Mouse (Mus musculus): ENCODE results near the gene Plcb1. TPM values are rescaled to one million over a fixed set of nuclear protein-coding genes. Genes with fewer than 3 reads are reported as not detected.

Gene Plcb1
- polyA plus RNA-seq, 1 experiment from 2014 or later, result 10.9 TPM

DNA sequence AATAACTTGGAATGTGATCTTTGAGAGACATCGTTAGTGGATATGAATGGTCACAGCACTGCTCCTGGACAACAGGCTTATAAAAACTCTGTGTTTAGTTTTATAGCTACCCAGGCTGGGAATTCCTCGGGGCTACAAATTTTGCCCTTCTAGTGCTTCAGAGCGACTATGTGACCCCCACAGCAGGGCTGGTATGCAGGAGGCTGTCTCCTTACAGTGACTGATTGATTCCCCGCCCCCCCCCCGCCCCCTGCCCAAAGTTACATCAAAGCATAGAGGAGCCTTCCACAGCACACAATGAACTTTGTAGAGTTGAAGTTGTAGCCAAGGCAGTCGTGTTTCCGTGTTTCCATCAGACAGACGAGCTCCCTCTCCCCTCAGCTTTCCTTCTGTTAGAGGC is 354.7 kb downstream of the Plcb1 start:
- Histone ChIP-seq H3K4me1 (replicated peaks) (no peaks in the 10 kb centered on the region), H3K4me2 (replicated peaks) (no peak overlapping the region), H3K9ac (no peak overlapping the region), H3K27ac (no peak overlapping the region), H3K9me3 (no peaks in the 10 kb centered on the region), H3K36me3 (no peaks in the 10 kb centered on the region), H3K4me3 (replicated peaks) (no peak overlapping the region), H3K27me3 (replicated peaks) (no peaks in the 10 kb centered on the region)
- no peak for ATAC-seq
- WGBS, result 8% methylated on average over 8 of the region's 8 CpGs

DNA sequence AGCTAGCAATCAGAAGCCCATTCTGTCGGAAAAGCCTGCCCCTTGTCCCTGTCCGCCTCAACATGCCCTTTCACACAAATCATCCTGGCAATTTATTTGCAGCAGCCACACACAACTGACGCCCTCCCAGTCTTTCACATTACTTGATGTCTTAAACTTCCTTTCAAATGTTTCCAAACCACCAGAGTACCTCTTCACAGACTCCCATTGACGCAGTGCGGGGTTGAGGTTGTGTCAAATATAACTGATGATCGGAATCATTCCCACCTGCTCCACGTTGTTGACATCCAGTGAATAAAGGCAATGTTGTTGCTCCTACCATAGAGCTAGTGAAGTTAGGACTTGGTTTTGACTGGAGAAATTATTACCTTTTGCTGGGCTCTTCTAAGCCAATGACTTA is 366.4 kb downstream of the Plcb1 start:
- Histone ChIP-seq H3K4me2 (replicated peaks) (no peak overlapping the region), H3K4me1 (replicated peaks) (no peaks in the 10 kb centered on the region), H3K27ac (no peak overlapping the region), H3K27me3 (replicated peaks) (no peaks in the 10 kb centered on the region), H3K9ac (no peak overlapping the region), H3K9me3 (no peaks in the 10 kb centered on the region), H3K4me3 (replicated peaks) (no peak overlapping the region), H3K36me3 (no peaks in the 10 kb centered on the region)
- ATAC-seq, result no peak
- 61% methylated on average over 7 of the region's 7 CpGs for WGBS

DNA sequence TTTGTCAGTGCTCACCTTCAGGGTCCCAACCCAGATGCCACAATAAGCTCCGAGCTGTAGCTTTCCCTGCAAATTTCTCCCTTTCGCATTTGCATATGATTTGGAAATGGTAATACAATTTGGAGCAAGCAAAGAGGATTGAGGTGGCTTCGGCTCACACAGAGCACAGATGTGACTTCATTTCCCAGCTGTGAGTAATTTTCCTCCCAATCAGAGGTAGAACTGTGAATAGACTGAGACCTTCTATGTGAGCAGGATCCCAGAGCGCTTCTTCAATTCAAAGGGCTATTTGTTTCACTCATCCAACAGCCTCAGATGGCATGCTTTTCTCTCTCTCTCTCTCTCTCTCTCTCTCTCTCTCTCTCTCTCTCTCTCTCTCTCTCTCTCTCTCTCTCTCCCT is 367.4 kb downstream of the Plcb1 start:
- no peaks in the 10 kb centered on the region for H3K4me1 ChIP-seq (replicated peaks)
- H3K27me3 ChIP-seq (replicated peaks), result no peaks in the 10 kb centered on the region
- no peak overlapping the region for H3K27ac ChIP-seq
- H3K9me3 ChIP-seq, result no peaks in the 10 kb centered on the region
- ATAC-seq, result no peak
- WGBS, result 81% methylated on average over 4 of the region's 4 CpGs
- H3K4me3 ChIP-seq (replicated peaks), result no peak overlapping the region
- H3K4me2 ChIP-seq (replicated peaks), result no peak overlapping the region
- H3K9ac ChIP-seq, result no peak overlapping the region
- H3K36me3 ChIP-seq, result no peaks in the 10 kb centered on the region

DNA sequence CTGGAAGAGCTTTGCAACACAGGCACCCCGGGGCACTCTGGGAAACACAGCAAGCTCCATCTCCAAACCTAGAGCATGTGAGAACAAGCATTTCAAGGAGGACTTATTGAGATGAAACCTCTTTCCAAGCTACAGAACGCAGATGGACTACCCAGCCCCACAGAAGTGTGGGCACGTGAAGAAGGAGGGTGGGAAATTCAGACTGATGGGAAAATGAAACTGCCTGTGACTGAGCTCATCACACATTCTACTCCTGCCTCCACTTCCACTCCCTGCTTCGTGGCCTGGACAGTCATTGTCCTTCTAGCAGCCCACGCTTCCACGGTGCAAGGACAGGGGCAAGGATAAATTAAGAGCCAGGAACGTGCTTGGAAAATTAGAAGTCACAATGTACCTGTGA is 370.2 kb downstream of the Plcb1 start:
- no peak for ATAC-seq
- H3K4me1 ChIP-seq (replicated peaks), result no peaks in the 10 kb centered on the region
- 87% methylated on average over 7 of the region's 7 CpGs for WGBS
- no peak overlapping the region for H3K4me2 ChIP-seq (replicated peaks)
- H3K27me3 ChIP-seq (replicated peaks), result no peaks in the 10 kb centered on the region
- no peaks in the 10 kb centered on the region for H3K9me3 ChIP-seq
- H3K27ac ChIP-seq, result no peak overlapping the region
- no peaks in the 10 kb centered on the region for H3K36me3 ChIP-seq
- H3K9ac ChIP-seq, result no peak overlapping the region
- no peak overlapping the region for H3K4me3 ChIP-seq (replicated peaks)

DNA sequence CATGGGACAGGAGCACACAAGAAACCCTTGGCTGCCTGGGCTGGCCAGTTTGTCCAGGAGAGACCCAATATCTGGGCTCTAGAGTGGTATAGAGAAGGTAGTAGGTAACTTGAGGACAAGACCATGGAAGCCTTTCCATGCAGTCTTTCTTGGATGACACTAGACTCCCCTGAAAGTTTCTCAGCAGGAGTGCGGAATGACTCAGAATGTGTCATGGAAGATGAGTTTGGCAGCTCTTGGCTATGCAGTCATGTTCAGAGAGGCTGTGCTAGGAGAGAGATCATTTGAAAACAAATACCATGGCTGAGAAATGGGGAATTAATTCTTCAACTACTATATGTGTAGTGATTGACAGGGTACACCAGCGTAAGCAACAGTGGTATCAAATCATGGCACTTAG is 372.1 kb downstream of the Plcb1 start:
- no peaks in the 10 kb centered on the region for H3K4me1 ChIP-seq (replicated peaks)
- no peak overlapping the region for H3K27ac ChIP-seq
- 97% methylated on average over 2 of the region's 2 CpGs for WGBS
- H3K4me2 ChIP-seq (replicated peaks), result no peak overlapping the region
- H3K27me3 ChIP-seq (replicated peaks), result no peaks in the 10 kb centered on the region
- H3K4me3 ChIP-seq (replicated peaks), result no peak overlapping the region
- H3K36me3 ChIP-seq, result no peaks in the 10 kb centered on the region
- no peaks in the 10 kb centered on the region for H3K9me3 ChIP-seq
- no peak for ATAC-seq
- no peak overlapping the region for H3K9ac ChIP-seq

DNA sequence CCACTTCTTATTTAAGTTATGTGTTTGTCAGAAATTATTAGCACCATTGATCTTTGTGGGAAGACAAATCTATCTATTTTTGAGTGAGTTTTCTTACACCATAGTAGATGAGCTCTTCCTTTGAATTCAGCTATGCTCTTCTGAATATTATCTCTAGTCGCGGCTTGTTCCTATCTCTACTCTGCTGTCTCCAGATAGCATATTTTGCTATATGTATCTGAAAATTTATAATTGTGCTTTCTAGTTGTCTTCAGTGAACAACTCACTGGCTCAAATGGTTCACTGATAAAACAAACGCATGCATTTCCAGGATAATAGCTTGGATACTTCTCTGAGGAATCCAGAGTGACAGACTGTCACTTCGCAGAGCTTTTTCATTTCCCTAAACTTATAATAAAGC is 375.8 kb downstream of the Plcb1 start:
- no peak for ATAC-seq
- H3K9me3 ChIP-seq, result no peaks in the 10 kb centered on the region

DNA sequence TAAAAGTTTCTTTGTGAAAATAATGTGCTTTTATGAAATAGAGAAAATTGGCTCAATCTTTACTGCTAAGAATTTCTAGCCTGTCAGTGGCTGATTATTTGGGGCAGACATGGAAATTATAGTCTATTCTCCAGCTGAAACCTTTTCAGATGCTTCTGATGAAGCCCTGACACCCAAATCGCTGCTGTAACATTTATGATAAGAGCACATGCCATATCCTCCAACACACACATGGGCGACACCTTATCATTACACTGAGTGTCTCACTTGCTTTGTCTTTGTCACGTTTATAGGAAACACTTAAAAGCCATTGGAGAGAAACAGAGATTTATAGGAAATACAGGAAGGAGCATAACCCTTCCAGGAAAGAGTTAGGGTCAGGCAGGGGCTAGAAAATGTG is 379.6 kb downstream of the Plcb1 start:
- H3K4me1 ChIP-seq (replicated peaks), result no peaks in the 10 kb centered on the region
- 70% methylated on average over 3 of the region's 3 CpGs for WGBS
- no peak overlapping the region for H3K27ac ChIP-seq

More for the DNA sequence above, 375.8 kb downstream of the Plcb1 start:
- no peaks in the 10 kb centered on the region for H3K36me3 ChIP-seq
- no peak overlapping the region for H3K4me3 ChIP-seq (replicated peaks)
- H3K27ac ChIP-seq, result no peak overlapping the region
- H3K4me1 ChIP-seq (replicated peaks), result no peaks in the 10 kb centered on the region
- 87% methylated on average over 4 of the region's 4 CpGs for WGBS
- H3K27me3 ChIP-seq (replicated peaks), result no peaks in the 10 kb centered on the region
- H3K4me2 ChIP-seq (replicated peaks), result no peak overlapping the region
- H3K9ac ChIP-seq, result no peak overlapping the region

DNA sequence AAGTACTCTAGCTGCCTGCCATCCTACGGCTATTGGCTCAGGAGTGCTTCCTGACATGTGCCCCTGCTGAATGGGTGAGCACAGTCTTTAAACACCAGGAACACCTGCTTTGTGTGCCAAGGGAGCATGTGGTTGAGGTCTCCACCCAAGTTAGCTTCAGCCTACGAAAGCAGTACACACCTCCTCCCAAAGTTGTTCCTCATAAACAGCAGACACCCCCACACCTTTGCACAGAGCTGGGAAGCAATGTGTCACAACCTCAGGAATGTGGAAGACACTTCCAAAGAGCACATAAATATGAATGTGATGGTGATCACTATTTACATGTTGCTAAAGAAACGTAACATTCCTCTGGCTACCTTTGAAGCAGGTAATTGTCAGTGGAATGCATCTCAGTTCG is 389.7 kb downstream of the Plcb1 start:
- no peak overlapping the region for H3K4me3 ChIP-seq (replicated peaks)
- H3K36me3 ChIP-seq, result no peaks in the 10 kb centered on the region
- H3K27me3 ChIP-seq (replicated peaks), result no peaks in the 10 kb centered on the region
- ATAC-seq, result no peak
- H3K9ac ChIP-seq, result no peak overlapping the region
- 67% methylated on average over 4 of the region's 4 CpGs for WGBS
- no peaks in the 10 kb centered on the region for H3K4me1 ChIP-seq (replicated peaks)
- H3K4me2 ChIP-seq (replicated peaks), result no peak overlapping the region
- no peak overlapping the region for H3K27ac ChIP-seq
- H3K9me3 ChIP-seq, result no peaks in the 10 kb centered on the region

More for the DNA sequence above, 379.6 kb downstream of the Plcb1 start:
- Histone ChIP-seq H3K4me3 (replicated peaks) (no peak overlapping the region), H3K27me3 (replicated peaks) (no peaks in the 10 kb centered on the region), H3K9me3 (no peaks in the 10 kb centered on the region), H3K36me3 (no peaks in the 10 kb centered on the region), H3K9ac (no peak overlapping the region), H3K4me2 (replicated peaks) (no peak overlapping the region)
- ATAC-seq, result no peak

DNA sequence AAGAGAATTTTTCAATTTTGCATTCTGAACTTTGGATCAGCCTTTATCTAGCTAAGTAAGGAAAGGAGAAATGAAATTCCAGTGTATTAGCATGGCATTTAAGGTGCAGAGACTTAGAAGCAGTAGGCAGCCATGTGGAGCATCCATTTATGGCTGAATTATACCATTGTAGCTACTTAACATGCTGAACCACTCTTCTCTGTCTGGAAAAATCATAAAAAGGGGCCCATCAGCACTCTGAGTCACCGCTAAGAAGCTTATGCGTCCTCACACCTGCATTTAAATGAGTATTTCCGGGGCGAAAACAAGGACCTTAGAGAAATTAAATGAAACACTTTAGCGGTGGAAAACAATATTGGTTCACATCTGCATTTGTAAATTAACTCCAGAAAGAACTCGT is 401.8 kb downstream of the Plcb1 start:
- Histone ChIP-seq H3K27ac (no peak overlapping the region), H3K4me2 (replicated peaks) (no peak overlapping the region), H3K4me3 (replicated peaks) (no peak overlapping the region), H3K4me1 (replicated peaks) (no peaks in the 10 kb centered on the region), H3K27me3 (replicated peaks) (no peaks in the 10 kb centered on the region), H3K9me3 (no peaks in the 10 kb centered on the region), H3K36me3 (no peaks in the 10 kb centered on the region), H3K9ac (no peak overlapping the region)
- ATAC-seq, result 0 out of 2 replicates have a peak, but pooled peaks have one; percentile 15
- 71% methylated on average over 6 of the region's 6 CpGs for WGBS

DNA sequence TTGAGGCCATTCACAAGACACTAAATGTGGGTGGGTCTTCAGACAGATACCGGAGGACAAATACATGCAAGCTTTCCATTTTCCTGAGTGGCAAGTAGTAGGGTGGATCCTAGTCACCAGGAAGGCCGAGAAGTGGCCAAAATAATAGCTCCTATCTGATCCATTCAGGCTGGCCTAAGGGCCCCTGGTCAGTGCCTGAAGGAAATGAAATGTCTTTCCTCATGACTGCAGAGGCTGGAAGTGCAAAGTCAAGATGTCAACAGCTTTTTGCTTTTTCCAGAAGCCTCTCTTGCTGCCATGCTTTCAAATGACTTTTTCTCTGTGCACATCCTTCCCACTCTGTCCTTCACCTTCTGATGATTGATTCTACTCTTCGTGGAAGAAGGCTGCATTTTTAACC is 415.0 kb downstream of the Plcb1 start:
- H3K4me1 ChIP-seq (replicated peaks), result no peaks in the 10 kb centered on the region

DNA sequence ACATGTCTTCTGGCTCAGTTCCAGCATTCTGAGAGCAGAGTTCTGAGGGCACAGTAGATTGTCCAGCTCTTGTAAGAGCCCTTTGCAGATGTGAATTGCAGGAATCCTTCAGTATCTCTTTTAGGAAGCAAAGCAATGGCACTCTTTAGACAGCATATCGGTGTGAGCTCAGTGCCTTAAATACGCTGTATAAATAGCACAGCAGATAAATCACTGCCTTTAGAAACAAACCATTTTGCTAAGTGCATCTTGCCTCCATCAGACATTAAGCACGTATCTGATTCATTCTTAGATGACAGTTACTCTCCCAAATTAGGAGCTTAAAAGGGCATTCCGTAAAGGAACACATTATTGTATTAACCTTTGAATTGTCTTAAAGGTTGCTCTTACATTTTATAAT is 416.5 kb downstream of the Plcb1 start:
- Histone ChIP-seq H3K4me2 (replicated peaks) (no peak overlapping the region), H3K9ac (no peak overlapping the region), H3K27me3 (replicated peaks) (no peaks in the 10 kb centered on the region), H3K4me1 (replicated peaks) (no peaks in the 10 kb centered on the region), H3K27ac (no peak overlapping the region), H3K9me3 (no peaks in the 10 kb centered on the region), H3K4me3 (replicated peaks) (no peak overlapping the region), H3K36me3 (no peaks in the 10 kb centered on the region)
- WGBS, result 46% methylated on average over 4 of the region's 4 CpGs
- ATAC-seq, result no peak

More for the DNA sequence above, 415.0 kb downstream of the Plcb1 start:
- no peak overlapping the region for H3K27ac ChIP-seq
- no peak overlapping the region for H3K4me2 ChIP-seq (replicated peaks)
- H3K9me3 ChIP-seq, result no peaks in the 10 kb centered on the region
- no peak overlapping the region for H3K9ac ChIP-seq
- ATAC-seq, result no peak
- no peak overlapping the region for H3K4me3 ChIP-seq (replicated peaks)
- WGBS, result 71% methylated on average over 3 of the region's 3 CpGs
- H3K27me3 ChIP-seq (replicated peaks), result no peaks in the 10 kb centered on the region
- H3K36me3 ChIP-seq, result no peaks in the 10 kb centered on the region

DNA sequence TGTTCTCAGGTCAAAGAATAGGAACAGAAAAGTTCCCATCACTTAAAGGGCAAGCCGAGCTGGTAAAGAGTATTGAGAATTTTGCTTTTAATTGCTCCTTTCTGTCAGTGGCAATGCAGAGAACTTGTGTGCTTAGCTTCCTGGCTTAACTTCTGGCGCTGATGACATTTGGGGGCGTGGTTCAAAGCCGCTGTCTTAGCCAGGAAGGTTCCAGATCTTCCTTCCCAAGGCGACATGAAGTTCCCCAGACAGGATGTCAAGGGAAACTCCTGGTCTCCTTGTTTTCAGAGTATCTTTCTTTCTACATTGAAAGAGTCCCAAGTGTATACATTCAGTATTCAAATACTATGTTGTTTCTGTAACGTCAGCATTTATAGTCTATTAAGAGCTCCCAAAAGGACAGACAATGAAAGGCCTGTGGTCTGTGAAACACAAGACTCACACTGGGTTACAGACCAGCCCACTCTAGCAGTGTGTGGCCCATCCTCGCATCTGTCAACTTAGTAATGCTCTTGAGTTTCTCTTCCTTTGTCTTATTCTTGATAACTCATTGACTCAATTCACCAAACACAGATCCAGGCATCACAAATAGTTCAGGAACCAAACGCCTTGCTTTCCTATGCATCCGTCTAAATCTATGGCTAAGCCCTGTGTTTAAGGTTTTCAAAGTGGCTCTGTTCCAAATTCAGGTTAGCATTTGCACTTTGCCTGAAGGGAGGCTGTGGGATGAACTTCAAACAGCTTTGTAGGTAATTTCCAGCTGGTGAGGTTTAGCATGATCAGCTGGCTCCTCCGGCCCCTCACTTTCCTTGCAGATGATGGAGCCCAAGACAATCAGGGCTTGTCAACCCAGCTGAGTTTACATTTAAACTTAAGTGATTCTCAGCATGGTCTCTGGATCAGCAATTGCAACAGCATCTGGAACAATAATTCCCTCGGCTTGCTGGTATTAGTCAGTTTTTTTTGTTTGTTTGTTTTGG is 418.6 kb downstream of the Plcb1 start:
- no peaks in the 10 kb centered on the region for H3K4me1 ChIP-seq (replicated peaks)
- no peaks in the 10 kb centered on the region for H3K36me3 ChIP-seq
- H3K9ac ChIP-seq, result no peak overlapping the region
- no peak overlapping the region for H3K4me2 ChIP-seq (replicated peaks)
- H3K27ac ChIP-seq, result no peak overlapping the region
- 80% methylated on average over 11 of the region's 11 CpGs for WGBS
- no peak for ATAC-seq
- no peak overlapping the region for H3K4me3 ChIP-seq (replicated peaks)
- no peaks in the 10 kb centered on the region for H3K9me3 ChIP-seq
- H3K27me3 ChIP-seq (replicated peaks), result no peaks in the 10 kb centered on the region

DNA sequence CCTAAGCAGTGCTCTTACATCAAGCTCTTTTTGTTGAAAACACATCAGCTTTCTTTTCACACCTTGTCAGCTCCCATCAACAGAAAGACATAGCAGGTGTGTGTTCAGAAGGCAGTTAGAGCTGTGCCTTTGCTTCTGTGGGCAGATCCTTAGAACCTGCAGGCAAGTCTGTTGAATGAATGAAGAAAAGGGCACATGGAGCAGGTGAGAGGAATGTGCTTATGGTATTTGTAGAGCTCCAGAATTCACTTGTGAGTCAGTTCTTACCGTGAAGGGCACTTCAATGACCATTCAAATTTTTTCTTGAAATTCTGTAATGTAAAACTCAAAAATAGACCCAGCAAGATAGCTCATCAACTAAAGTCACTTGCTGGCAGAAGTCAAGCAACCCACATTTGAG is 423.0 kb downstream of the Plcb1 start:
- Histone ChIP-seq H3K4me1 (replicated peaks) (no peaks in the 10 kb centered on the region), H3K4me3 (replicated peaks) (no peak overlapping the region), H3K27ac (no peak overlapping the region), H3K9me3 (no peaks in the 10 kb centered on the region), H3K9ac (no peak overlapping the region), H3K4me2 (replicated peaks) (no peak overlapping the region), H3K36me3 (no peaks in the 10 kb centered on the region), H3K27me3 (replicated peaks) (no peaks in the 10 kb centered on the region)
- no peak for ATAC-seq
- 85% methylated on average over 1 of the region's 1 CpGs for WGBS

Data from intestine, embryonic 15.5 days (tissue).